Mouse (Mus musculus) heart, postnatal 25 days (tissue): ENCODE measurements around the gene Abcb4. TPM values are rescaled to one million over a fixed set of nuclear protein-coding genes. Genes with fewer than 3 reads are reported as not detected.
"Not testable (repeated sequence)": the region's sequence is repeated elsewhere in the genome, so short reads cannot be mapped to it uniquely, and the experiment has no call there.

Experiments
- DNase-seq: peaks from one replicate; pipeline ENCODE4 v3.0.0; 2022; ENCODE audit warnings: low spot score
- intact Hi-C: fragments of 180-260 bp; cut with DNase I; formaldehyde crosslinking; loops from one replicate; pipeline ENCODE4 v1.15.1; 2025
- total RNA-seq, 2 experiments: library from RNA; stranded (reverse); gene quantifications; 2 replicates each; pipeline ENCODE4 v1.2.3; 2021

Gene Abcb4
- 10 to 100 TPM; 11.5 to 12.3 TPM for total RNA-seq

- DNase-seq: peak; percentile 19
- intact Hi-C loops: no loop called here
Observed at GRCm38 (mm10) chr5:8893300-8894103, at the start of gene Abcb4. Gene Abcb4, plus strand, starts transcription at chr5:8893717.

- intact Hi-C loops, DNase-seq: not testable (repeated sequence)
Observed at GRCm38 (mm10) chr5:8848607-8849575, 44.6 kb upstream of the Abcb4 start.

DNA sequence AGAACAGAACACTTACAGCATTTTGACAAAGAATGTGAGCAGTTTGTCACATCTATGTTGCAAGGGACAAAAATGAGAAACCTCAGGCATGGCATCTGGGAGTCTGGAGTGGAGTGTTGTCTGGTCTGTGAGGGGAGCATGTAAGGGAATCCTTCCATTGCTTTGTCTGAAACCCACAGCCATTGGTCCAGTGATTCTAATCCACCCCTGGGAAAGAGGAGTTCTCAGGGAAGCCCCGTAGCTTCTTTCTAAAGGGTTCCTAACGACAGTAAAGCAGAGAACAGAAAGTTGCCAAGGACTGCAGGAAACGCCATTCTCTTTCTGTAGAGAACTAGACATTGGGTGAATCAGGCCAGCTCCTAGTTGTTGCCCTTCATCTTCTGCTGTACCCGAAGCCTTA lies 42.7 kb upstream of the Abcb4 start:
- DNase-seq: no peak
- intact Hi-C loops: no loop called here

GRCm38 (mm10) chr5:8857201-8857600 lies 36.3 kb upstream of the Abcb4 start:
- intact Hi-C loops: no loop called here
- no peak for DNase-seq

DNA sequence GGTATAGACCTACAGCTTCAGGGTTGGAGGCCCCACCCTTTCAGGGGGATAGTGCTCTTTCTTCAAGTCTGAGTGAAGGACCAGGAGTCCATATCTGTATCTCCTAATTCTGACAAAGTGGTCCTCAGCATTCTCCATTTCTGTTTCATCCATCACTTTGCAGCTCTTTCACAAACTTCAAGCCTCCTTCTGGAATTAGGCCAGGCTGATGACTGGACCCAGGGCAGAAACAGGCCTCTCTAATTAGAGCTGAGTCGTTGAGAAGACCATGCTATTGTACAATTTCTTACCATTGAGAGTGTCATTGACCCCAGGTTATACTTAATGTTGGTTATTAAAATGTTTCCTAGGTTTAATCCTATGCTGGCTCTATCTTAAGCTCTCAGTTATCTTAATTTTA lies 31.7 kb upstream of the Abcb4 start:
- intact Hi-C loops: loop anchor here (10.0 kb wide), 2 partner anchors 193 to 303 kb away; partner anchors contain the start of gene Dmtf1
- no peak for DNase-seq

DNA sequence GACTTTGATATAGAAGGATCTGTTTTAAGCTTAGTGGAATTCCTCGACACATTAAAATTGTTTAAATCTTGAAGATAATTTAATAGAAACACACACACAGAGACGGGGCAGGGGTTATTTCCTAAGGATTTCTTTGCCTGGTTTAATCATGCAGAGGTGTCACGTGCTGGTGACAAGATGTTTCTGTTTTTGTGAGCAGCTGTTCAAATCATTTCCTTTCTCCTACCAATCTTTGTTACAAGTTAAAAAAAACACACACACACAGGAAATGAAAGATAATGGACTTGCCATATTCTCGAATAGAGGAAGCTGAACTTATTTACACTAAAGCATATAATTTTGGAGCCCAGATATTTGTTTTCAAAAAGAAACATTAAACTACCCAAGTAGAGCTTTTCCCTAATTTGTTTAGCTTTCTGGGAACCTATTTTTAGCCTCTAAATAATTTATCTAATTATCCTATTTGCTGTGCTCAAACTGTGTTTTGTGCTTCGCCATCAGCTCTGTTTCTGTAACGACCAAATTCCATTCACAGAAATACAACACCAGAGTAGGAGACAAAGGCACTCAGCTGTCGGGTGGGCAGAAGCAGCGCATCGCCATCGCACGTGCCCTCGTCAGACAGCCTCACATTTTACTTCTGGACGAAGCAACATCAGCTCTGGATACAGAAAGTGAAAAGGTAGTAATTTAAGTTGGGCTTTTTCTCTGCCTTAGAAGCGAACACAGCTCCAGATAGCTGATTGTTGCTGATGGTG lies 29.8 kb upstream of the Abcb4 start:
- no peak for DNase-seq
- intact Hi-C loops: loop anchor here (10.0 kb wide), 2 partner anchors 191 to 301 kb away; partner anchors contain the start of gene Dmtf1

DNA sequence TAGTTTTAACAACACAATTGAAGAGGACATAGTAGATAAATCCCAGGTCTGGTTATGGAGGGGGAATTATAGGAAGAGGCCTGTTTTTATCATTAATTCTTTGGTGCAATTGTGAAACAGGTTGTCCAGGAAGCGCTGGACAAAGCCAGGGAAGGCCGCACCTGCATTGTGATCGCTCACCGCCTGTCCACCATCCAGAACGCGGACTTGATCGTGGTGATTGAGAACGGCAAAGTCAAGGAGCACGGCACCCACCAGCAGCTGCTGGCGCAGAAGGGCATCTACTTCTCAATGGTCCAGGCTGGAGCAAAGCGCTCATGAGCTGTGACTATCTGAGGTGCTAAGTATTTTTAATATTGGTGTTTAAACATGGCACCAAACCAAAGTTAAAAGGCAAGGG lies 27.9 kb upstream of the Abcb4 start:
- DNase-seq: not testable (repeated sequence)
- intact Hi-C loops: loop anchor here (5.0 to 10.0 kb wide), 3 partner anchors 132 to 299 kb away; partner anchors contain the start of genes Crot and Dmtf1

- intact Hi-C loops: loop anchor here (5.0 to 10.0 kb wide), 3 partner anchors 131 to 298 kb away; partner anchors contain the start of genes Crot and Dmtf1
- DNase-seq: no peak
Observed at GRCm38 (mm10) chr5:8866366-8866765, 27.2 kb upstream of the Abcb4 start.

DNA sequence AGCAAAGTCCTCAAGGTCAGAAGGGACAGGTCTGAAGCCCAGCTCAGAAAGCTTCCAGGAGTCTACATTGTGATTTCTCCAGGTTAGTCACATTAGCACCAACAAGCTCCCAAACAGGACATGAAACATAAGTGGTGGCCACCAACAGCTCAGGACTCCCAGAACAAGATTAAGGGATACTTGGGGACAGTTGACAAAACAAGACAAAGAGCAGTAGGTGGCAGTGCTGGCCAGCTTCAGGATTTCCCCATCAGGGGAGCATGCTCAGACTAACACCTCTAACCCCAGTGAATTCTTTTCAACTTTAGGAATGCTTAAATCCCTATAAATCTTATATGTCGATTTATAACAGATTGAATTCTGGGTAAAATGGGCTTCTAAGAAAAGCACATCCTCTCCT lies 25.5 kb upstream of the Abcb4 start:
- DNase-seq: no peak
- intact Hi-C loops: loop anchor here (5.0 to 10.0 kb wide), 3 partner anchors 129 to 297 kb away; partner anchors contain the start of genes Crot and Dmtf1

- intact Hi-C loops: loop anchor here (2.0 to 5.0 kb wide), 2 partner anchors 239 to 384 kb away; no protein-coding TSS in a partner anchor
- DNase-seq: no peak
Observed at GRCm38 (mm10) chr5:8872979-8873915, 20.3 kb upstream of the Abcb4 start.

DNA sequence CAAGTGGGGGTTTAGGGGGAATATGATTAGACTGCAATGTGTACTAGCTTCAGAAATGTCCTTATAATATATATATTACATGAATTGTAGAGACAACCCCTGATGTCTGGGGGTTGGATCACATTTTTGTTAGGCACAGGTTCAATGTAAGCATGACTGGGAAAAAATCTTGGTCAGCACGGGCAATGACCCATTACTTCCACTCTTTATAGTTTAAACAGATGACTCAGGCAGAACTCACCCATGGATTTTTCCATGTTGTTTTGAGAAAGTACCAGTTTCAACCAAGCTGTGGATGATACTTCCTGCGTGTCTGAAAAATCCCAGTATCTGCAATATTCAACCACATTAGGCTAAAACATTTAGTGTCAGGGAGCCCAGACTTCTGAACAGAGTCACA lies 16.4 kb upstream of the Abcb4 start:
- no peak for DNase-seq
- intact Hi-C loops: no loop called here

- no peak for DNase-seq
- intact Hi-C loops: no loop called here
Observed at GRCm38 (mm10) chr5:8877800-8878199, 15.7 kb upstream of the Abcb4 start.

DNA sequence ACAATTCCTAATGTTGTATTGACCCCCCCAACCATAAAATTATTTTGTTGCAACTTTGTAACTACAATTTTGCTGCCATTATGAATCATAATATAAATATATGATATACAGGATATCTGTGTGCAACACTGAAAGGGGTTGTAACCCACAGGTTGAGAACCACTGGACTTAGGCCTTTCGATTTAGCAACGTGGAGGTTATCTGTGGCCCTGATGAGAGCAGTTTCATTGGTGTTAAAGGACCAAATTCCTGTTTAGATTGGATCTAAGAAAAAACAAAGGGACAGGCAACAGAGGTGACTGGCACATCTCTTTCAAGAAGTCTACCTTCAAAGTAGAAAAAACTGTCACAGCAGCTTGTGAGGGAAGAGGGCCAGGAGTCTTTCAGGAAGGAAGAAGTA lies 7.7 kb upstream of the Abcb4 start:
- no peak for DNase-seq
- intact Hi-C loops: no loop called here

DNA sequence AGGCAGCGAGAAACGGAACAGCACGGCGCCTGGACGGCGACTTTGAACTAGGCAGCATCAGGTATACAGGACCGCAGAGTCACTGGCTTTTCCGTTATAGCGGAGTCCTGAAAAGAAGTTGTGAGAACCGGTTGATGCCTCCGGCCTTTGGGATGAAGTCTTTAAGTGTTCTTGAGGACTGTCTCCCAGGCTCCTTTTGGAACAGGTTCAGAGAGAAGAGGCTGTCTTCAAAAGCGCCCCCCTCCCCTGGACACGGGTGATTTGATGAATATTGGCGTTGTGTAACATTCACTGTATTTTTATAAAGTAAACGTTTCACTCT lies 548 bp downstream of the Abcb4 start:
- intact Hi-C loops: no loop called here
- DNase-seq: no peak

GRCm38 (mm10) chr5:8894641-8895490 lies 1.3 kb downstream of the Abcb4 start:
- DNase-seq: no peak
- intact Hi-C loops: no loop called here

- intact Hi-C loops: no loop called here
- DNase-seq: no peak
Observed at GRCm38 (mm10) chr5:8896198-8896597, 2.7 kb downstream of the Abcb4 start.

DNA sequence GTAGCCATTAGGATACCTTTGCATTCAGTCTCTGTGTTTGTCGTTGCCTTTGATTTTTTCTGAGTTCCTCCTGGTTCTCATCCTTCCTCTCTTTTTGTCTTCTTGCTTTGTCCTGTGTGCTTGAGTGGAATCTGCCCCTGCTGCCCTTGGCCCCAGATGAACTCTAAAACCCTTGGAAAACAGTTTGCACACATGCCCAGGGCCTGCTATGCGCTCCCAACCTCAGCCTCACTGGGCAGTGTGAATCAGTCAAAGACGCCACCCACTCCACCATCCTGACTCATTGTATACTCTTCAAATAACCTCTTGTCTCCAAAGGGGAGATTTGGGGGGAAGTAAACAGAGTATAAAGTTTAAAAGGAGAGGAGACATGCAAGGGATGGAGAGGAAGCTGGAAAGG lies 4.7 kb downstream of the Abcb4 start:
- intact Hi-C loops: no loop called here
- DNase-seq: no peak

- DNase-seq: no peak
- intact Hi-C loops: no loop called here
Observed at GRCm38 (mm10) chr5:8901001-8901400, 7.5 kb downstream of the Abcb4 start.
